Mouse (Mus musculus): ENCODE measurements around the gene Mum1l1.
"Not testable (repeated sequence)": the region's sequence is repeated elsewhere in the genome, so short reads cannot be mapped to it uniquely, and the experiment has no call there.

The Mum1l1 gene

DNA sequence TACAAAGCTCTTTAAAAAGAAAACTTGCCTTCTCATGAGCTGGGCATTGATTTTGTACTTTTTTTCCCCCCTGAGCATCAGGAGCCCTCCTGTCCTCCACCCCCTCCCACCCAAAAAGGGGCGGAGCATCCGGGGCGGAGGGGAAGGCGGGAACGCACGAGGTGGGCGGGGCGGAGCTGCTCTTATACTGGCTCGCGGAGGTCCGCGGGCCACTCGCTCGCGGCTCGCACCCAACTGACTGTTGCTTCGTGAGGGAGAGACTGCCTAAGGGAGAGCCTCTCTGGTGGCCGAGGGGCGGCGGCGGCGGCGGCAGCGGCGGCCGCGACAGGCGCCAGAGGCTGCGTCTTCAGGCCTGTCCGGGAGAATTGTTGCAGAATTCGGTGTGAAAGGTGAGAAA is at the start of gene Mum1l1:
Gene Mum1l1, plus strand, starts transcription at position 214 of the 397 bp plus-strand sequence.
- peak; percentile 34 to 53 for DNase-seq (ENCODE audit: low spot score in 2 of 2)

- no peak for DNase-seq (ENCODE audit: low spot score in 2 of 2)
These were observed 30.9 kb upstream of the Mum1l1 start, which contains the start of gene 4933428M09Rik for GRCm38 (mm10) chrX:139178928-139179327. Gene 4933428M09Rik, plus strand, starts transcription at chrX:139179228.

DNA sequence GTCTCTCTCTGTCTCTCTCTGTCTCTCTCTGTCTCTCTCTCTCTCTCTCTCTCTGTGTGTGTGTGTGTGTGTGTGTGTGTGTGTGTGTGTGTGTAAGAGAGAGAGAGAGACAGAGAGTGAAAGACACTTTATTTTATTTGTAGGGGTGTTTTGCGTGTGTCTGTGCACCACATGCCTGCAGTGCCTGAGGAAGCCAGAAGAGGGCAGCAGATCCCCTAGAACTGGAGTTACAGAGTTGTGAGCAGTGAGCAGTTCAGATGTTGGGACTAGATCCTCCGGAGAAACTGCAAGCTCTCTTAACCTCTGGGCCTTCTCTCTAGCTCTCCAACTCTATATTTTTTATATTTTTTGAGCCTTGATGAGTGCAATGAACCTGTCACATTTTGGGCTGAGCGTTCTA is 18.3 kb upstream of the Mum1l1 start:
- DNase-seq (ENCODE audit: low spot score in 2 of 2), result not testable (repeated sequence)

- DNase-seq (ENCODE audit: low spot score in 2 of 2), result no peak
These were observed 15.1 kb upstream of the Mum1l1 start for GRCm38 (mm10) chrX:139194572-139195279.

GRCm38 (mm10) chrX:139209191-139209828 is 532 bp upstream of the Mum1l1 start:
- DNase-seq (ENCODE audit: low spot score in 2 of 2), result not testable (repeated sequence)

- DNase-seq (ENCODE audit: low spot score in 2 of 2), result no peak
These were observed 4.9 kb downstream of the Mum1l1 start for GRCm38 (mm10) chrX:139214765-139215164.

GRCm38 (mm10) chrX:139216409-139216808 is 6.6 kb downstream of the Mum1l1 start:
- no peak for DNase-seq (ENCODE audit: low spot score in 2 of 2)

- DNase-seq (ENCODE audit: low spot score in 2 of 2), result peak; percentile 27 to 37
These were observed 7.2 kb downstream of the Mum1l1 start for GRCm38 (mm10) chrX:139216991-139217593.

GRCm38 (mm10) chrX:139217776-139218175 is 7.9 kb downstream of the Mum1l1 start:
- DNase-seq (ENCODE audit: low spot score in 2 of 2), result no peak

DNA sequence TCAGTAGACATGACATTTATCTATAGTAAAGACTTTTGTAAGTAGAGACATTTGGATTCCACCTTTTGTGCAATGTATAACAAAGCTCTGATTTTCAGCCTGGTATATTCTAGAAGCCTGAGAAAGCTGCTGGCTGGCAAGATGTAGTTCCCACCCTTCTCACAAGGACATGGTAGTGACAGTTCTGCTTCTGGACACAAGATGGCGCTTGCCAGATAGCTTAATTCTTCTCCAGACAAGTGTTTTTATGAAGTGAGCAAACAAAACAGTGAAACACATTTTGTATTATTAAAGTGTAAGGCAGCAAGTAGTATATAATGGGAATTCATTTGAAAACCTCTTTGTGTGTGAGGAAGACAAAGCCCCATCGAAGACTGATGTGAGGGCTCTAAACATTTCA is 9.2 kb downstream of the Mum1l1 start:
- DNase-seq (ENCODE audit: low spot score in 2 of 2), result peak; percentile 22 to 42

DNA sequence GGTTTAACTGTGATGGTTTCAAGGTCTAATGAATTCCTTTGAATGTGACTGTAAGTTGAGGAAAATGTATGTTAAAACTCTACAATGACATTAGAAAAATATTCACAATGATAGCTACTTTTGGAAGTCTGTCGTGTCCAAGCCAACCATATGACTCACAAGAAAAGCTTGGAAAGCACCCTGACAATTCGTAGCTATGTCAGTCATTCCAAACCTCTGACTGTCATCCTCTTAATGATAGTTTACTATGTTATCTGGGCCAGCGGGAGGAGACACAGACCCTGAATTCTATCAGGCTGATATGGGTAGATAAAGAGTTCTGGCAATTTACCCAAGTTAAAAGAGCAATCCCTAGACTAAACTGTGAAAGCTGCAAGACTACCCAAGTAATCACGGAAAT is 11.0 kb downstream of the Mum1l1 start:
- no peak for DNase-seq (ENCODE audit: low spot score in 2 of 2)

DNA sequence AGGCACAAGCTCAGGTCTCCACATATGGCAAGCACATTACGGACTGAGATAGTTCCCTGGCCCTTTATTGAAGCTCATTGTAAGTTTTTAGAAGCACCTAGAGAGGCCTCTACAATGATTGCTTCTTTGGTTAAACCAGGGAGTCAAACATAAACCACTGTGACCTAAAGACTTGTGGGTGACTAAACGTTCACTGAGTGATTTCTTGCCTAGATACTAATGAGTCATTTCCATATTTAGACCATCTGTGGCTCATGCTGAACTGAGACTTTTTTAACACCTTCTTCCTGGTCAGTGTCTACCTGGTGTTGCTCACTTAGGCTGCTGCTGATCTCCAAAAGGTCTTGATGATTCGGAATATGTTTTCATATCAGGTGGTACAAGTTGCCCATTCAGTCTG is 12.1 kb downstream of the Mum1l1 start:
- DNase-seq (ENCODE audit: low spot score in 2 of 2), result no peak

DNA sequence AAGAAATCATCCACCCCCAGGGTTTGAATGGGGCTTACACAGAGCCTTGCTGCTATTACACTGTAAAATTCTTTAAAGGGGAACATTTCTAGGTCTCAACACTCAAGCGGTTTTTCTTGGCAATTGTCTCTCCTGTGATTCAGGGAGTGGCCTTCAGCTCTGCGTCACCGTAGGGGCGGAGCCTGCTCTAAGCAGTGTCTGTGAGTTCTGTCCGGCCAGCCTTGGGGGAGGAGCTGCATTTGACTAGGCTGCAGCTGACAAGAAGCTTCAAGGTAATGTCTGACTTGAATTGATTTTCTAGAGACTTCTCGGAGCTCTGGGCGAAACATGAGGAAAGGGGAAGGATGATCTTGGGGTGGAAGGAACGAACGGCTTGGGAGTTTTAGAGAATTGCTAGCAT is 21.3 kb downstream of the Mum1l1 start:
- DNase-seq (ENCODE audit: low spot score in 2 of 2), result peak in 1 of 2 experiments; percentile 9

- DNase-seq (ENCODE audit: low spot score in 2 of 2), result peak in 1 of 2 experiments; percentile 4
These were observed 37.5 kb downstream of the Mum1l1 start for GRCm38 (mm10) chrX:139247294-139247693.

DNA sequence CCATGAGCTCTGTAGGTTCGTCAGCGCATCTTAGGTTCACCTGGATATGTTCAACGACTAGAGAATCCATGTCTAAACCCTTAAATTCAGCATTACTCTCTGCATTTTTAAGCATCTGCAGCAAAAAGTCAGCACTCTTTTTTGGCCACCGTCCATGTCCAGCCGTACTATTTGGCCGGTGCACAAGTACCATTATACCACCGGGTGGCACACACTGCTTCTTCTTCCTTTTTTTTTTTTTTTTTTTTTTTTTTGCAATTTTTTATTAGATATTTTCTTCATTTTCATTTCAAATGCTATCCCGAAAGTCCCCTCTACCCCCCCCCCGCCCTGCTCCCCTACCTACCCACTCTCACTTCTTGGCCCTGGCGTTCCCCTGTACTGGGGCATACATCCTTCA is 47.2 kb downstream of the Mum1l1 start:
- no peak for DNase-seq (ENCODE audit: low spot score in 2 of 2)

DNA sequence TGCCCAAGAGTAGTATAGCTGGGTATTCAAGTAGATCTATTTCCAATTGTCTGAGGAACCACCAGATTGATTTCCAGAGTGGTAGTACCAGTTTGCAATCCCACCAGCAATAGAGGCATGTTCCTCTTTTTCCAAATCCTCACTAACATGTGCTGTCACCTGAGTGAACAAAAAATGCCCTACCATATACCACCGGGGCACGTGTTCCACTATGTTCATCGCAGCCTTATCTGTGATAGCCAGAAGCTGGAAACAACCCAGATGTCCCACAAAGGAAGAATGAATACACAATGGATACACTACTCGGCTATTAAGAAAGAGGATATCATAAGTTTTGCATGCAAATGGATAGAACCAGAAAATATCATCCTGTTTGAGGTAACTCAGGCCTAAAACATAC is 72.1 kb downstream of the Mum1l1 start:
- DNase-seq (ENCODE audit: low spot score in 2 of 2), result no peak
